Mouse (Mus musculus) embryo, embryonic 11.5 days (tissue): ENCODE results near the gene Tstd2.

Source experiments
- DNase-seq: peaks from one replicate; pipeline ENCODE4 v3.0.0-alpha.2; 2012; ENCODE audit warnings: low read depth, low spot score

Tstd2 gene

GRCm38 (mm10) chr4:46119514-46120094 lies 18.9 kb downstream of the Tstd2 start:
- DNase-seq, result no peak

GRCm38 (mm10) chr4:46117536-46117935 lies 21.0 kb downstream of the Tstd2 start:
- no peak for DNase-seq

DNA sequence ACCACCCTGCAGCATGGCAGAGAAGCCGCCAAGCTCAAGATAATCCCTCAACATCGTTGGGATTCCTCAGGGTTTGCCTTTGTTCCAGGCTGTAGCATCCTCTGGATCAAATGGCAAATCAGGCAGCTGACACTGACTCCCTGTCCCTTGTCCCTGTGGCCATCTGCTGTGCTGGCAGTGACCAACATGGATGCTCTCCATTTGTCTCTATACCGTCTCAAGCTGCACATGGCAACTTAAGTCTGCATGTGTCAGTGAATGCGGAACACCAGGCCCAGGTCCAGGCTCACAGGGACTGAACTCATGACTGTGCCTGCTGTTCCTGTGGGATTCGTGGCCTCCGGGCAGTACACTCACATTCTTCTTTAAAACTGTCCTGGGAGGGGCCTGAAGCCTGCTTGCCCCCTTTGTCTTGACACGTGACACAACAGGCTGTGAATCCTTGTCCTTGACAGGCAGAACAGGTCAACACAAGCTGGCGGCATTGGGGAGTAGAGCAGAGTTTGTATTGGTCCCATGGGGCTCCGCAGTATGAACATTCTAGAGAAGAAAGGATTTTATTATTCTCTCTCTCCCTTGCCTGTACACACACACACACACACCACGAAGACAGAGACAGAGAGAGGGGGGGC lies 21.8 kb downstream of the Tstd2 start:
- no peak for DNase-seq

- DNase-seq, result no peak
Measured at GRCm38 (mm10) chr4:46115308-46115707, 23.2 kb downstream of the Tstd2 start.

- no peak for DNase-seq
Measured at GRCm38 (mm10) chr4:46111361-46111760, 27.1 kb downstream of the Tstd2 start.

DNA sequence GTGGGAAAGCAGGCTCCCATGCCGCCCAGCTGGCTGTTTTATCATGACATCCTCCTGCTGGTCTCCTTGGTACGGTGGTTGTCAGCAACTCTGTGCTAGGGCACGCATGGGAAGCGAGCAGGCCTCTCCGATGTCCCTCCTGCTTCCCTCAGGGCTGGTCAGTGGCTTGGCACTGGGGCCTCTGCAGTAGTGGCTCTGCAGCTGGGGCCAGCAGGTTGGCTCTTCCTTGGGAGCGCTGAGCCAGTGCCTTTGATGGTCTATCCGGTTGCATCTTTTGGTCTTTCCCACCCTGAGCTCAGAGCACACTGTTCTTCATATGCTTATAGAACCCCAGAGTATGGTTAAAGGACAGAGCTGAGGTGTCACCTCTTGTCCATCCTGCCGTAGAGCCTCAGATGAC lies 28.4 kb downstream of the Tstd2 start:
- DNase-seq, result no peak

- no peak for DNase-seq
Measured at GRCm38 (mm10) chr4:46102078-46102769, 36.3 kb downstream of the Tstd2 start.

DNA sequence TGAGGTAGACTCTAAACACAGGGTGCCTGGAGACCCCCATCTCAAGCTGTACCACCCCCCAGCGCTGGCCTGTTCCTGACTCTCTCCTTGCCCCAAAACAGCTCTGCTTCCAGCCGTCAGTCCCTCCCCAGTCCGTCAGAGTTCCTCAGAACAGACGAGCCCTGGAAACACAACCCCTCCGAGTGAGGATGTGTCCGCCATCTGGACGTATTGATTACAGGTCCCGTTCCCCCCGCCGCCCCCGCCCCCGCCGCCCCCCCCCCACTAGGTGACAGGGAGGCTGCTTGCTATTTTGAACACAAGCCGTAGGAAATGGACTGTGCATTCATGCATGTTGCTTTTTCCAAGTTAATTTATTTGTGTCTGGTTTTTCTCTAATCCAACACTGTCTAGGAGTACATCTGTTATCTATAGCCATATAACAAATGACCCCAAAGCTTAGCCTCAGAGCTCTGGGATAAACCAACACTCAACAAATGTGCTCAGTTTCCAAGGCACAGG lies 37.2 kb downstream of the Tstd2 start:
- DNase-seq, result no peak

DNA sequence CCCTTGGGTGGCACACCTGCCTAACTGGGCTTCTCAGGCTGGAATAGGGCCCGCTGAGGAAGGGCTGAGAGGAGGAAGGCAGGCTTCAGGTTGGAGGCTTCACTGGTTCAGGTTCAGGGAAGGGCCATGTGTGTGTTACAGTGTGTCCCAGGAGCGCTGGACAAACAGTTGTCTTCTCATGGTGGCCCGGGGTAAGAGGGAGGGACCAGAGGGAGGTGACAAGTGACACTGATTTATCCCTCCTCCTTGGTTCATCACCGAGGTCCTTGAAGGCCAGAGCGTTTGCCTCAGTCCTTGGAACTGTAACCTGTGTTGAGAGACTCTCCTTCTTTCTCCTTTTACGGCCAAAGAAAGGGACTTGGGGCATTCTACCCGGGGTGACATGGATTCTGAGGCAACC lies 38.0 kb downstream of the Tstd2 start:
- DNase-seq, result no peak

GRCm38 (mm10) chr4:46099132-46099531 lies 39.4 kb downstream of the Tstd2 start:
- no peak for DNase-seq

GRCm38 (mm10) chr4:46097591-46097990 lies 40.9 kb downstream of the Tstd2 start:
- DNase-seq, result no peak

DNA sequence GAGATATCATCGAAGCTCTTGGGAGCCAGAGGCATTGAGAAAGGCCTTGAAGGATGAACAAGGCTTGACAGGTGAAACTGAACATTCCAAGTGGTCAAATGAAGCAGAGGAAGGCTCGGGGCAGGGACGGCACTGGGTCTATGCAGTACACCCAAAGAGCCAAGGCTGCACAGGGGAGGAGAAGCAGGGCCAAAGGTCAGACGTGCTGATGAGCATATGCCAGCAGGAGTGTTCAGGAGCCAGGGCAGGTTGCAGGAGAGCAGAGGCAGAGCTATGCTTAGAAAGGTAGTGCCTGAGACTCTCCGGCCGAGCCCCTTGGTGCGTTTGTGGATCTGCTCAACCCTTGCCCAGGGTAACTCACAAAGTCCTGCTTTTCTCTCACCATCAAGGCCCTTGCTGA lies 41.9 kb downstream of the Tstd2 start:
- no peak for DNase-seq

- no peak for DNase-seq
Measured at GRCm38 (mm10) chr4:46095826-46096159, 42.7 kb downstream of the Tstd2 start.

DNA sequence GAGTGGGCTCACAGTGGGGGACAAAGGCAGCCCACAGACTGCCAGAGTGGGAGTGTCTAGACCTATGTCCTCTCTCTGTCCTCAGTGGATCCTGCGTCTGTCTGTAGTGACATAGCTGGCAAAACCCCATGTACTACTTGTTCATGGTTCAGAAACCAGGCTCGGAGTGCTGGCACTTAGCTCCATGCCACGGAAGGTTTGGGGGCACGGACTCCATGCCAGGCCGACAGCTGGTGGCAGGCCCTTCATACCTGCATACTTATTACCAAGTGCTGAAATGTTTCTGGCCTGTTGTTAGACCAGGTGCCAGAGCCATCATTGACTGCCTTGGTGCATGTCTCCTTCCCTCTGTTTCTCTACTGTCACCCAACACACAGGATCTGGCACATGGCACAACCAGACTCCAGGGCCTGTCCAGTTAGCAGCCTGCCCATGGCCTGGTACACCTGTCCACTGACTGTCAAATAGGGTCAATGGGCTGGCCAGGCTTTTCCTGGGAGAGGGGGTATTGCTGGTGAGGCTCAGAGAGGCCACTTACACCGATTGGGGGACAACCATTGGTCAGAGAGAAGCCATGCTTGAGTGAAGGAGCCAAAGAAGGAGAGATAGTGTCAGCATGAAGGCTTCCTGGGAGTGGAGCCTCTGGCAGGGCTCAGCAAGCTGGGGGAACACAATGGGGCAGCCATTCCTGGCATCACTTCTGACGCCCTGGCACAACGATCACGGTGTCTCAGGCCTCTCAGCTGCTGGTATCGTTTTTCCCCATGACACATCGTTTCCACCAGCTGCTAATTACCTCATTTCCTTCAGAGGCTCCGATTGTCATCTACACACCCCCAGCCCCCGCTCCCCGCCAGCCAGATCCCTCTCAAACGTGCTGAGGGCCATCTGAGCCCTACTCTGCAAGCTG lies 43.3 kb downstream of the Tstd2 start:
- DNase-seq, result no peak

GRCm38 (mm10) chr4:46092429-46093076 lies 45.9 kb downstream of the Tstd2 start:
- DNase-seq, result no peak

DNA sequence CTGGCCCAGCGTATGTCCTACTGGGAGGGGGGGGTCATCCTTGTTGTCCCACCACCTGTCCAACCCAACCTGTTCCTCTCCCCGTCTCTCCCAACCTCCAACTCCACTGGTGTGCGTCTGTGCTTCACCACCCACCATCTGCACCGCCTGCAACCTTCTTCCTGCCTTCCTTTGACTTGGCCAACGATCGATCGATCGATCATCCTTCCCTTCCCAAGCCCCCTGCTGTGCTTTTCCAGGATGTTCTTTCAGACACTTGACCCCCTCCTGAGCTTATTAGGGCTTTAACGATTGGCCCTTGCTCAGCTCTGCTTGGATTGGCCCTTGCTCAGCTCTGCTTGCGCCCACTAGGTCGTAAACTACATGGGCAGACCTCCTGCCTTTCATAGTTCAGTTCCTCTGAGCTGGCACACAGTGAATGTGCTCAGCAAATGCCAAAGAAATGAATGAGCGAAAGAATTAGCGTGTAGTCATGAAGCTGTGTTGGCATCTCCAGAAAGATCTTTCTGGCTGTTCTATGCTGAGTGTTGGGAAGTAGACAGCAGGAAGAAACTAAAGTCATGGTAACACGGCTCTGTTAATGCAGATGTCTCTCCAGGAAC lies 48.9 kb downstream of the Tstd2 start:
- DNase-seq, result no peak

DNA sequence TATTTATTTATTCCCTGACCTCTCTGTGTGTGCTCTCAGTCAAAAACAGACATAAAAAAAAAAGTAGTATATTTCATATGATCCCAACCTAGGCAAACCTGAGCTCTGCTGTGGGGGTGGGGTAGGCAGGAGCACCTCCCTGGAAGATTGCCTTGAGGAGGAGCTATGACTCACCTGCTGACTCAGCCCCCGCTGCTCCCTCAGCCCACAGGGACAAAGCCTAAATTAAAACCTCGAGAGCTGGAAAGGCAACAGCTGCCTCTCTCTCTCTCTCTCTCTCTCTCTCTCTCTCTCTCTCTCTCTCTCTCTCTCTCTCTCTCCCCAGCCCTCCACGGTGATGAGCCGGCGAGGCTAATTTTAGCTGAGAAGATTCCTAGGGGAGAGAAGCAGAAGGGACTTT lies 50.6 kb downstream of the Tstd2 start:
- DNase-seq, result no peak

DNA sequence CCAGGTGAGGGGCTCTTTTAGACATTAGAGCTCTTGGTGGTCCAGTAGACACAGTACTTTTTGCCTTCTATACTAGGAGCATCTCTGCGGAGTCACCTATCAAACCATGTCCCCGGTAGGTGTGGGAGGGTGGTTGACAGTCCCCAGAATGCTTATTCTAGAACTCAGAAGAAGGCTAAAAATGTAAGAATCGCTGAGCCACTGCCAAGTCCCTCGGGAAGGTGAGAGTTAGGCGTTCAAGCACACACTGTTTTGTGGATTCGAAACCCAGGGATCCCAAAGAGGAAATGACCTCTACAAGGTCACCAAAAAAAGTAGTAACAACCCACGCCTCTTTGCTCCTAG lies 51.1 kb downstream of the Tstd2 start:
- no peak for DNase-seq

DNA sequence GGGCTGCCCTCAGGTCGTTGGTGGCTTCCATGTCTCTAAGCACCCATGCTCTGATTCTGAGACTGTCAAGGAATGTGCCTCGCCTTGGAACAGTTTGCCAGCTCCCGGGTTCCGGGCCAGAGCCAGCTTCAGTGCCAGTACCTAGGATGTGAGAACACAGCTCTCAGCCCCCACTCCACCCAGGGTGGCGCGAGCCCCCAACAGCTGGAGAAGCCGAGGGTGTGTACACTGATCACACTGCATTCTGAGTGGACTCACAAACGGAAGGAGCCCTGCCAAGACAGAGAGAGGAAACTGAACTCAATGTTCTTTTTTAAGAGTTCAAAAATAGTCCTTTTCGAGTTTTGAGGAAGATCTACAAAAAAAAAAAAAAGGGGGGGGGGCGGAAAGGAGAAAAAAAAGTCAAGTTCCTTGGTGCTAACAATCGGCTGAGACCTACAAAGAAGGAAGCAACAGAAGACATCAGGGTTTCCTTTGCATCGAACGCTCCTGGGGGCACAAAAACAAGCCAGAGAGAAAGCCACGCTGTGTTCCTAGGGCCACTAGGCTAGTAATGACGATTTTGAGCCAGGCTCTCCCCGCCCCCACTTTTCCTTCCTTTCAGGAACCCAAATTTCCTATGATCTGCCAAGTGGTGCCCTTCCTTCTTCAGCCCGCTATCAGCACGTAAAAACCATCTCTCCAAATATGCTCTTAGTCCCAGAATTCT lies 51.6 kb downstream of the Tstd2 start:
- DNase-seq, result no peak

GRCm38 (mm10) chr4:46085223-46085811 lies 53.2 kb downstream of the Tstd2 start:
- DNase-seq, result no peak
